Mouse (Mus musculus) cerebellum, adult 2 months (tissue): ENCODE results near the gene Trim11.

Experiments used
- CTCF ChIP-seq: fragments of 200-500 bp; IDR thresholded peaks from 2 replicates; pipeline ENCODE4 v1.5.1; 2011; ENCODE audit warnings: low read depth, mild to moderate bottlenecking, control low read depth, low read length, moderate library complexity, borderline replicate concordance; ENCODE audit not compliant: insufficient read depth
- POLR2A ChIP-seq: fragments of 200-500 bp; IDR thresholded peaks from 2 replicates; pipeline ENCODE4 v1.6.1; 2011; ENCODE audit warnings: low read length, control low read depth, borderline replicate concordance; ENCODE audit not compliant: insufficient read depth

GRCm38 (mm10) chr11:58969027-58969426, 8.9 kb upstream of the Trim11 start:
- no peak for TF ChIP-seq CTCF
- TF ChIP-seq POLR2A: no peak
